Mouse (Mus musculus): Measurements from ENCODE around the gene Megf6. TPM values are rescaled to one million over a fixed set of nuclear protein-coding genes. Genes with fewer than 3 reads are reported as not detected.

The Megf6 gene
- 9.6 and 10.2 TPM in 2 replicates for polyA plus RNA-seq (2015; fragmentation: Nextera tagmentation; extraction: Ambion mirVana)

GRCm38 (mm10) chr4:154170506-154171150, at the start of gene Megf6:
Gene Megf6, plus strand, starts transcription at chr4:154170730.
- Histone ChIP-seq H3K27me3 (peaks cover 54% of the 10 kb centered on the region), H3K27ac (peak within 1 kb of the TSS; percentile 8; the same call in 1 of the 2 replicates), H3K36me3 (no peaks in the 10 kb centered on the region), H3K4me1 (replicated peaks) (peaks cover 34% of the 10 kb centered on the region), H3K9ac (peak within 1 kb of the TSS; percentile 72), H3K9me3 (no peaks in the 10 kb centered on the region), H3K4me3 (peak within 1 kb of the TSS; percentile 56), H3K4me2 (peak within 1 kb of the TSS; percentile 97)
- under 1% methylated on average over 57 of the region's 61 CpGs for WGBS
- ATAC-seq (ENCODE audit: low FRiP score): peak; percentile 53

- Histone ChIP-seq H3K27me3 (peaks cover 28% of the 10 kb centered on the region; the same call in 1 of the 2 replicates), H3K9me3 (no peaks in the 10 kb centered on the region), H3K27ac (no peak overlapping the region), H3K36me3 (no peaks in the 10 kb centered on the region), H3K4me3 (no peak overlapping the region), H3K4me1 (replicated peaks) (no peaks in the 10 kb centered on the region), H3K9ac (no peak overlapping the region), H3K4me2 (no peak overlapping the region)
- 72% methylated on average over 11 of the region's 11 CpGs for WGBS
- ATAC-seq (ENCODE audit: low FRiP score): no peak
Measured at GRCm38 (mm10) chr4:154121800-154122199, 48.7 kb upstream of the Megf6 start.

DNA sequence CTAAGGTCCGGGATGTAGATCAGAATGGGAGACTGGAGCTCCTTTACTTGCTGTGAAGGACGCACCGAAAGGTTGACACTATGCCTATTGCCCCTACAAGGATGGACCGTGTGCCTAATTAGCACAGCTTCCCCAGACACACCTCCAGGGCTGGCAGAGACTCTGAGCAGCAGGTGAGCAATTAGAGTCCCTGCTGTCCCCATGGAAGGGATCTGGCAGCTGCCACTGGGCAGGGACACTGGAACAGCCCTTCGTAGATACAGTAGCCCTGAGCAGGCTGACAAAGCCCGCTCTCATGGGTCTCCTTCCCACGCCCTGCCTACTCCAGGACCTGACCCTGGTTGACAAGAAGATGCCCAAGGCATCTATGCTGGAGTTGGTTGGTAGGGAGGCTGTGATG, 48.2 kb upstream of the Megf6 start:
- no peak overlapping the region for H3K27ac ChIP-seq
- H3K9me3 ChIP-seq: no peaks in the 10 kb centered on the region
- no peak overlapping the region for H3K4me2 ChIP-seq
- H3K4me1 ChIP-seq (replicated peaks): no peaks in the 10 kb centered on the region
- H3K9ac ChIP-seq: no peak overlapping the region
- peaks cover 32% of the 10 kb centered on the region; the same call in 1 of the 2 replicates for H3K27me3 ChIP-seq
- no peak for ATAC-seq (ENCODE audit: low FRiP score)
- WGBS: 70% methylated on average over 7 of the region's 7 CpGs
- no peak overlapping the region for H3K4me3 ChIP-seq
- no peaks in the 10 kb centered on the region for H3K36me3 ChIP-seq

- 85% methylated on average over 6 of the region's 6 CpGs for WGBS
- Histone ChIP-seq H3K4me1 (replicated peaks) (no peaks in the 10 kb centered on the region), H3K4me2 (no peak overlapping the region), H3K27me3 (peaks cover 31% of the 10 kb centered on the region; the same call in 1 of the 2 replicates), H3K4me3 (no peak overlapping the region), H3K9ac (no peak overlapping the region), H3K27ac (no peak overlapping the region), H3K9me3 (no peaks in the 10 kb centered on the region), H3K36me3 (no peaks in the 10 kb centered on the region)
- no peak for ATAC-seq (ENCODE audit: low FRiP score)
Measured at GRCm38 (mm10) chr4:154123553-154123952, 47.0 kb upstream of the Megf6 start.

GRCm38 (mm10) chr4:154125202-154125601, 45.3 kb upstream of the Megf6 start:
- peaks cover 33% of the 10 kb centered on the region; the same call in 1 of the 2 replicates for H3K27me3 ChIP-seq
- ATAC-seq (ENCODE audit: low FRiP score): no peak
- H3K27ac ChIP-seq: no peak overlapping the region
- H3K4me3 ChIP-seq: no peak overlapping the region
- H3K36me3 ChIP-seq: no peaks in the 10 kb centered on the region
- no peaks in the 10 kb centered on the region for H3K9me3 ChIP-seq
- no peaks in the 10 kb centered on the region for H3K4me1 ChIP-seq (replicated peaks)
- no peak overlapping the region for H3K4me2 ChIP-seq
- no peak overlapping the region for H3K9ac ChIP-seq
- WGBS: 77% methylated on average over 5 of the region's 5 CpGs

DNA sequence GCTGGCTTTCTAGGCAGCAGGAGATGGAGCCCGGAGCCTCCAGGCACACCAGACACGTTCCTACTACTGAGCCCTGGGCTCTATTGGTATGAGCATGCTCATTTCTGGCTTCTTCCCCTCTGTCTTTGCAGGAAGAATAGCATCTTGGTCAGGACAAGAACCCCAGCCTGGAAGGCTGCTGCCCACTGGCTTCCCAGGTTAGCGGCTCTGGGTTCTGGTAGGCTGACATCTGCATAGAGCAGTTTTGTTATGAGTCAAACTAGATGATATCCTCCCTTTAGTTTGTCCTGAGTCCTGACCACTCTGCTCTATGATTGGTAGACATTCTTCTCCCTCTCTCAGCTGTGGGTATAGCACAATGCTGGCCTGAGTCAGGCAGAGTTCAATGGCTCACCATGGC, 43.3 kb upstream of the Megf6 start:
- Histone ChIP-seq H3K36me3 (no peaks in the 10 kb centered on the region), H3K4me1 (replicated peaks) (no peaks in the 10 kb centered on the region), H3K27ac (no peak overlapping the region), H3K9ac (no peak overlapping the region), H3K4me3 (no peak overlapping the region), H3K4me2 (no peak overlapping the region), H3K9me3 (no peaks in the 10 kb centered on the region), H3K27me3 (peaks cover 39% of the 10 kb centered on the region; the same call in 1 of the 2 replicates)
- WGBS: 74% methylated on average over 3 of the region's 3 CpGs
- ATAC-seq (ENCODE audit: low FRiP score): no peak

DNA sequence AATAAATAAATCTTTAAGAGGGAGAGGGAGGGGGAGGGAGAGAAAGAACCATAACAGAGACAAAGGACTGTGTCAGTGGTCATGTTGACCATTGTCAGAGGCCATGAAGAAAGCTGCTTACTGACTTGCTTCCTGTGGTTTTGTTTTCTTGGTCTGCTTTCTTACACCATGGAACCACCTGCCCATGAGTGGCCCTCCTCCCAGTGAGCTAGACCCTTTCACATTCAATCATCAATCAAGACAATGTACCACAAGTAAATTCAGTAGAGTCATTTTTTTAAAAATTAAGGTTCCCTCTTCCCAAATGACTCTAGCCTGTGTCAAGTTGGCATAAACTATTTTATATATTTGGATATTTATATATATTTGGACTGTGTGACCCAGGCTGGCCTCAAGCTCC, 40.6 kb upstream of the Megf6 start:
- no peak for ATAC-seq (ENCODE audit: low FRiP score)
- Histone ChIP-seq H3K9ac (no peak overlapping the region), H3K9me3 (no peaks in the 10 kb centered on the region), H3K36me3 (no peaks in the 10 kb centered on the region), H3K27me3 (peaks cover 41% of the 10 kb centered on the region), H3K4me2 (no peak overlapping the region), H3K4me3 (no peak overlapping the region), H3K27ac (no peak overlapping the region), H3K4me1 (replicated peaks) (no peaks in the 10 kb centered on the region)

GRCm38 (mm10) chr4:154131894-154132293, 38.6 kb upstream of the Megf6 start:
- 85% methylated on average over 4 of the region's 4 CpGs for WGBS
- H3K4me1 ChIP-seq (replicated peaks): no peaks in the 10 kb centered on the region
- H3K4me3 ChIP-seq: no peak overlapping the region
- no peak overlapping the region for H3K4me2 ChIP-seq
- ATAC-seq (ENCODE audit: low FRiP score): no peak
- H3K27ac ChIP-seq: no peak overlapping the region
- no peaks in the 10 kb centered on the region for H3K36me3 ChIP-seq
- no peaks in the 10 kb centered on the region for H3K9me3 ChIP-seq
- H3K27me3 ChIP-seq: peaks cover 60% of the 10 kb centered on the region
- no peak overlapping the region for H3K9ac ChIP-seq

GRCm38 (mm10) chr4:154134803-154135202, 35.7 kb upstream of the Megf6 start:
- H3K4me2 ChIP-seq: no peak overlapping the region
- H3K9me3 ChIP-seq: no peaks in the 10 kb centered on the region
- no peak overlapping the region for H3K27ac ChIP-seq
- peaks cover 80% of the 10 kb centered on the region for H3K27me3 ChIP-seq
- H3K36me3 ChIP-seq: no peaks in the 10 kb centered on the region
- H3K9ac ChIP-seq: no peak overlapping the region
- H3K4me1 ChIP-seq (replicated peaks): peaks cover 8% of the 10 kb centered on the region
- no peak overlapping the region for H3K4me3 ChIP-seq
- WGBS: 70% methylated on average over 4 of the region's 4 CpGs
- ATAC-seq (ENCODE audit: low FRiP score): no peak

DNA sequence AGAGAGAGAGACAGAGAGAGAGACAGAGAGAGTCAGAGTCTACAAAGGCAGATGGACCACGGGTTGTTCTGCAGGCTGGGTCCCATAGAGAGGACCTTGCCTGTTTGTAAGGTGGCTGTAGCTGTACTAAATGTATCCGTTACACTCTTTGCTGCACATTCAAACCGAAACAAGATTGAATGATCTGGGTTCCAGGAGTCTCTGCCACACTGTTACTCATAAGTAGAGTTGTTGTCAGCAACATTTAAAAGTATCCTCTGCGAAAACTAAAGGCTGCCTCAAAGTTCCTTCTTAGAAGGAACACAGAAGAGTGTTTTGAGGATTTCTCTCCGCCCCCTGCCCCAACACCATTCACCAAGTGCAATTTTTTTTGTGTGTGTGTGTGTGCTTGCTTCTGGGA, 33.4 kb upstream of the Megf6 start:
- Histone ChIP-seq H3K4me1 (replicated peaks) (peaks cover 27% of the 10 kb centered on the region), H3K27me3 (peaks cover 91% of the 10 kb centered on the region), H3K4me2 (no peak overlapping the region), H3K9me3 (no peaks in the 10 kb centered on the region), H3K27ac (no peak overlapping the region), H3K36me3 (no peaks in the 10 kb centered on the region), H3K4me3 (no peak overlapping the region), H3K9ac (no peak overlapping the region)
- 77% methylated on average over 5 of the region's 5 CpGs for WGBS
- ATAC-seq (ENCODE audit: low FRiP score): no peak

- H3K4me2 ChIP-seq: peak overlapping the region; percentile 91
- no peaks in the 10 kb centered on the region for H3K9me3 ChIP-seq
- WGBS: under 1% methylated on average over 56 of the region's 59 CpGs
- H3K9ac ChIP-seq: peak overlapping the region; percentile 72
- H3K4me3 ChIP-seq: peak overlapping the region; percentile 81
- peaks cover 39% of the 10 kb centered on the region for H3K4me1 ChIP-seq (replicated peaks)
- H3K27ac ChIP-seq: no peak overlapping the region
- ATAC-seq (ENCODE audit: low FRiP score): no peak
- H3K36me3 ChIP-seq: no peaks in the 10 kb centered on the region
- H3K27me3 ChIP-seq: peaks cover 74% of the 10 kb centered on the region
Measured at GRCm38 (mm10) chr4:154139671-154140181, 30.8 kb upstream of the Megf6 start.

DNA sequence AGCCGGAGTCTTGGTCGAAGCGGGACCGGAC, 30.5 kb upstream of the Megf6 start, which contains the start of gene Trp73:
Trp73 (minus strand) TSS at position 27 of the 31 bp plus-strand sequence.
- no peak within 1 kb of the TSS for H3K27ac ChIP-seq
- peak within 1 kb of the TSS; percentile 72 for H3K9ac ChIP-seq
- H3K4me2 ChIP-seq: peak within 1 kb of the TSS; percentile 91
- no peaks in the 10 kb centered on the region for H3K9me3 ChIP-seq
- no peak for ATAC-seq (ENCODE audit: low FRiP score)
- H3K36me3 ChIP-seq: no peaks in the 10 kb centered on the region; the same call in 1 of the 2 replicates
- peaks cover 39% of the 10 kb centered on the region for H3K4me1 ChIP-seq (replicated peaks)
- peak within 1 kb of the TSS; percentile 81 for H3K4me3 ChIP-seq
- 0% methylated on average over 2 of the region's 4 CpGs for WGBS
- H3K27me3 ChIP-seq: peaks cover 72% of the 10 kb centered on the region

DNA sequence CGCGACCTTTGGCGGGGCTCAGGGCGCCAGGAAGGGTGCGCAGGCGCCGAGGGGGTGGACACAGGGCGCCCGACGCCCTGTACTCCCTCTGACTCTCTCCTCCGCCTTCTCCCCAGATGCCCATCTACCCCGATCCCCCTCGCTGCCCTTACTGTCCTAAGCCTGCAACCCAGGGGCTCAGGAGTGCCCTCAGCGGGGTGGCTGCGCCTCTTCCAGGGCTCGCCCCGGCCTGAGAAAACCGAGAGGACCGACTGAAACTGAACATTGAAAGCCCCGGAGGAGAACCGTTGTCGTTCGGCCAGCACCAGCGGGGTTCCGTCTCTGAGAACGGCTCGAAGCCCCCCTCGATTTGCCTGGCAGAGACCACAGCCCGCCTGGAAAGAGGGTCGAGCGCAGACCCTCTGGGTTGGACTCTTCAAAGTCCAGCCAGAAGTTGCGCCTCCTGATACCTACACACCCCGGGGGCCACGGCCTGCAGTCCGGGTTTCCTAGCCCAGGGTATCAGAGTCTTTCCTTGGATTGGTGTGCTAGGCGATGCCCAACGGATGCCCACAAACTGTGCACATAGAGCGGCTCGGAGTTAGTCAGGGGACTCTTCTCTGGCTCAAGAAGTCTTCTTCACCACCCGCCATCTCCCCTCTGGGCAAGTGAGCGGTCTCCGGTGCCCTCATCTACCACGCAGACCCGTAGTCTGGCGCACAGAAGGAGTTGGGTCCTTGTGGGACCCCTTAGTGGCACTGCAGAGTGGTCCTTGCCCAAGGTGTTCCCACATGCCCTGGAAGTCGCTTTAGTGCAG, 30.1 kb upstream of the Megf6 start:
- peaks cover 68% of the 10 kb centered on the region for H3K27me3 ChIP-seq
- H3K4me2 ChIP-seq: peak overlapping the region; percentile 91
- H3K9ac ChIP-seq: peak overlapping the region; percentile 72
- H3K4me1 ChIP-seq (replicated peaks): peaks cover 39% of the 10 kb centered on the region
- ATAC-seq (ENCODE audit: low FRiP score): no peak
- no peaks in the 10 kb centered on the region for H3K9me3 ChIP-seq
- H3K27ac ChIP-seq: no peak overlapping the region
- H3K36me3 ChIP-seq: no peaks in the 10 kb centered on the region; the same call in 1 of the 2 replicates
- WGBS: 2% methylated on average over 40 of the region's 46 CpGs
- H3K4me3 ChIP-seq: peak overlapping the region; percentile 81
